Mouse (Mus musculus) G1E (cell line): ENCODE measurements around the gene Dynlt3. TPM values are rescaled to one million over a fixed set of nuclear protein-coding genes. Genes with fewer than 3 reads are reported as not detected.

Experiments
- polyA plus RNA-seq: library from polyadenylated mRNA; stranded (reverse); fragments of >175 nt; gene quantifications from 2 replicates; pipeline ENCODE4 v1.2.3, GENCODE M21; 2012
- total RNA-seq, 2 experiments: library from RNA; stranded (forward) in 1 of 2; stranded (reverse) in 1 of 2; fragments of 200-1000 nt in 1 of 2; fragments of >200 nt in 1 of 2; fragmentation: Nextera tagmentation in 1 of 2; gene quantifications; 2 replicates each; pipeline ENCODE4 v1.2.3; 2014 to 2017

The Dynlt3 gene
- total and polyA plus RNA-seq, 3 experiments, result 2.5 to 136 (median 112) TPM

Other genes starting within 250 kb of the Dynlt3 start
- gene Cybb, start 175.2 kb downstream of the Dynlt3 start, total RNA-seq (2014; fragmentation: Nextera tagmentation), result 0.83 TPM in 1 of 2 replicates, not detected in the other
- 0.05 TPM in 1 of 2 replicates, not detected in the other for gene Cybb, start 175.2 kb downstream of the Dynlt3 start, total RNA-seq (2017)
- gene Cybb, start 175.2 kb downstream of the Dynlt3 start, polyA plus RNA-seq, result 0.01 and 0.05 TPM in 2 replicates
- gene H2al1o, start 90.6 kb downstream of the Dynlt3 start, total RNA-seq (2014; fragmentation: Nextera tagmentation), result not detected in 2 replicates
- gene H2al1o, start 90.6 kb downstream of the Dynlt3 start, total RNA-seq (2017), result not detected in 2 replicates
- gene H2al1o, start 90.6 kb downstream of the Dynlt3 start, polyA plus RNA-seq, result not detected in 2 replicates
- gene Hypm, start 183.9 kb upstream of the Dynlt3 start, total RNA-seq (2014; fragmentation: Nextera tagmentation), result not detected in 2 replicates
- 0.33 TPM in 1 of 2 replicates, not detected in the other for gene Hypm, start 183.9 kb upstream of the Dynlt3 start, total RNA-seq (2017)
- gene Hypm, start 183.9 kb upstream of the Dynlt3 start, polyA plus RNA-seq, result not detected in 2 replicates
- 5.9 TPM in 1 of 2 replicates, not detected in the other for gene H2al3, start 186.7 kb upstream of the Dynlt3 start, total RNA-seq (2014; fragmentation: Nextera tagmentation)
- 0.29 TPM in 1 of 2 replicates, not detected in the other for gene H2al3, start 186.7 kb upstream of the Dynlt3 start, total RNA-seq (2017)
- not detected in 2 replicates for gene H2al3, start 186.7 kb upstream of the Dynlt3 start, polyA plus RNA-seq
- 46.2 and 53.1 TPM in 2 replicates for gene Sytl5, start 222.6 kb upstream of the Dynlt3 start, total RNA-seq (2014; fragmentation: Nextera tagmentation)
- 6.9 and 8.7 TPM in 2 replicates for gene Sytl5, start 222.6 kb upstream of the Dynlt3 start, total RNA-seq (2017)
- gene Sytl5, start 222.6 kb upstream of the Dynlt3 start, polyA plus RNA-seq, result 0.41 and 0.64 TPM in 2 replicates